Mouse (Mus musculus): Measurements from ENCODE around the gene Foxp3. TPM values are rescaled to one million over a fixed set of nuclear protein-coding genes. Genes with fewer than 3 reads are reported as not detected.

Foxp3 gene
- under 1 TPM; 0.20 to 0.40 TPM for total RNA-seq (2021)
- long read RNA-seq, experiment 1, result 0 reads
- long read RNA-seq, experiment 2, result 0 reads

GRCm38 (mm10) chrX:7573176-7574086, at the start of gene Foxp3:
TSS of gene Foxp3 (plus strand) at chrX:7573644.
- DNase-seq (ENCODE audit: low spot score in 2 of 2), result peak; percentile 12 to 19

DNA sequence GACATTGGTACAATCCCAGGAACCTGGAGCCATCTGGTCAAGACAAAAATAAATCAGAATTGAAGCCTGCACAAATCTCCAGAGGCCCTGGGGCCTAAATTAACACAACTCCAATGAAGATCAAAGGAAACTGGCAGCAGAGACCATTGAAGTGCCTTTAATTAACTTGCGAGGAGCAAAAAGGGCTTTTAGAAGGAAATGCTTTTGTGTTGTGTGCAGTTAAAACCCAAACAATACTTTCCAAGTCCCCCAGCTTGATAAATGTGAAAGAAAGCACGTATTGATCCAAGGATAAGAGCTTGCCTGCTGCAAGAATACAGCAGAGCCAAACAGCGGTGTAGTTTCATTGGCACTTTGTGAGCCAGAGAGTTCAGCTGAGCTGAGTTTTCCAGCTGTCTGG, 48.5 kb upstream of the Foxp3 start:
- DNase-seq (ENCODE audit: low spot score in 2 of 2), result no peak

GRCm38 (mm10) chrX:7553474-7553873, 20.0 kb upstream of the Foxp3 start:
- DNase-seq (ENCODE audit: low spot score in 2 of 2), result no peak

DNA sequence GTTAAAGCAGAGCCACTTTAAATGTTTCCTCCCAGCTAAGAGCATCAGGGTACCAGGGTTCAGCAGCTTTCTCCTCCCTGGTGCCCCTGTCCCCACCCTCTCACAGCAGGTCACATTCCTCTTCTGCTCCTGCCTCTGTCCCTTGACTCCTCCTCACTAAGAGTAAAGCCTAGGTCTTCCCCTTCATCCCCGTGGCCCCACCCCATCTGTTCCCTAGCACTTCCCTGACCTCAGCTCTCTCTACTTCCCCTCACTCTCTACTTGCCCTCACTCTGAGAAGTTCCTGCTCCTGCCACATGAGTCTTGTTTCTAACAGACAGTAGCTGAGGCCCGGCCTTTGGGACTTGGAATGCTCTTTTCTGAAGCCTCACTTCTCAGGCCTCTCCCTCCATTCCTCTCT, 10.4 kb upstream of the Foxp3 start:
- no peak for DNase-seq (ENCODE audit: low spot score in 2 of 2)

DNA sequence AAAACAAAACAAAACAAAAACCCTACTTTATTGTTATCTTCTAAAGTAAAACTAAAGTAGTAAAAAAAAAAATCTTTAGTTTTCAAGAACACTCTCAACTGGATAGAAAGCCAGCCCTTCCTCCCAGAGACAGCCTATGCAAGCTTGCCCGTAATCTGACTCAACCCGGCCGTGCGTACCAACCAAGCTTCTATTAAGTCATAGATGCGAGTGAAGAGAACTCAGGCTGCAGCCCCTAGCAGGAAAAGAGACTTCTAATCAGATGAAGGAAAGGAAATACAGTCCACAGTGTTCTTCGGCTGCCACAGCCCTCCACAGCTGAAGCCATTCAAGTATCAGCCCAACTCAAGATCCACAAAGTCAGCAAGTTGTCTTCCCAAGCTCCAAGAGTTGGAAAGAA, 7.1 kb upstream of the Foxp3 start:
- no peak for DNase-seq (ENCODE audit: low spot score in 2 of 2)

- no peak for DNase-seq (ENCODE audit: low spot score in 2 of 2)
These were observed 6.0 kb upstream of the Foxp3 start for GRCm38 (mm10) chrX:7567491-7567890.

GRCm38 (mm10) chrX:7570481-7571175, 2.8 kb upstream of the Foxp3 start:
- DNase-seq (ENCODE audit: low spot score in 2 of 2), result no peak

GRCm38 (mm10) chrX:7571565-7572136, 1.8 kb upstream of the Foxp3 start:
- DNase-seq (ENCODE audit: low spot score in 2 of 2), result no peak

- DNase-seq (ENCODE audit: low spot score in 2 of 2), result no peak
These were observed 978 bp upstream of the Foxp3 start for GRCm38 (mm10) chrX:7572466-7572865.

- peak; percentile 60 to 69 for DNase-seq (ENCODE audit: low spot score in 2 of 2)
These were observed 842 bp downstream of the Foxp3 start, which contains the start of gene Ppp1r3f for GRCm38 (mm10) chrX:7574087-7574884. TSS of gene Ppp1r3f (minus strand) at chrX:7574283.

DNA sequence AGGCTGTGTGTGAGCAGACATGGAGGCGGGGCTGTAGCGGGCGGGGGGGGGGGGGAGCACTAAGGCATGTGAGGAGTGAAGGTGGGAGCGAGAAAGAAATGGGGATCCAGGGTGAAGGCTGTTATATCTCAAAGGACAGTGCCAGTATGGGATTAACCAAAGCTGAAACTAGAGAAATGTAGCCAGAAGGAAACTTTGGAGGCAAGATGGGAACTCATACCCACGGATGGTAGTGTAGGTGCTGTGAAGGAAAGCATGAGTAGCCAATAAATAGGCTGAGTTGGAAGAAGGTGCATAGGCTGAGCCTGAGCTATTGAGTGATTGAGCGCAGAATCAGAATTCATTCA, 1.4 kb downstream of the Foxp3 start:
- DNase-seq (ENCODE audit: low spot score in 2 of 2), result no peak

GRCm38 (mm10) chrX:7581151-7581550, 7.7 kb downstream of the Foxp3 start:
- DNase-seq (ENCODE audit: low spot score in 2 of 2), result no peak

DNA sequence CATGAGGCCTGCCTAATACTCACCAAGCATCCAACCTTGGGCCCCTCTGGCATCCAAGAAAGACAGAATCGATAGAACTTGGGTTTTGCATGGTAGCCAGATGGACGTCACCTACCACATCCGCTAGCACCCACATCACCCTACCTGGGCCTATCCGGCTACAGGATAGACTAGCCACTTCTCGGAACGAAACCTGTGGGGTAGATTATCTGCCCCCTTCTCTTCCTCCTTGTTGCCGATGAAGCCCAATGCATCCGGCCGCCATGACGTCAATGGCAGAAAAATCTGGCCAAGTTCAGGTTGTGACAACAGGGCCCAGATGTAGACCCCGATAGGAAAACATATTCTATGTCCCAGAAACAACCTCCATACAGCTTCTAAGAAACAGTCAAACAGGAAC, 10.4 kb downstream of the Foxp3 start:
- DNase-seq (ENCODE audit: low spot score in 2 of 2), result no peak

- DNase-seq (ENCODE audit: low spot score in 2 of 2), result no peak
These were observed 12.9 kb downstream of the Foxp3 start for GRCm38 (mm10) chrX:7586356-7586755.

GRCm38 (mm10) chrX:7595371-7595770, 21.9 kb downstream of the Foxp3 start:
- no peak for DNase-seq (ENCODE audit: low spot score in 2 of 2)

DNA sequence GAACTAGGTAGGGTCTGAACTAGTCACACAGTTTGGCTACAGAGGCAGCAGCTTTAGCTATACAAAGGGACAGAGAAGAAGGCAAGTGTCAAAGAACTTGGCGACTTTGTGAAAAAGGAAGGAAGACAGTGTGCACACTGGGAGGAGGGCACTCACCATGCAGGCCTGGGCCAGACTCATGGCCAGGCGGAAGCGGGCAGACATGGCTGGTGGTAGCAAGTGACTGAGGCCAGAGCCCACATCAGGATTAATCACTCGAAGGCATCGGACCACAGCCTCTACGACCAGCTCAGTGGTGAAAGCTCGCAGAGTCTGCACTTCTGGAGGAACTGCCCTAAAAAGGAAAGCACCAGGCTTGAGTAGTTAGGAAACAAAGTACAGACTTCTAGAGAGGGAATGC, 30.6 kb downstream of the Foxp3 start:
- no peak for DNase-seq (ENCODE audit: low spot score in 2 of 2)

DNA sequence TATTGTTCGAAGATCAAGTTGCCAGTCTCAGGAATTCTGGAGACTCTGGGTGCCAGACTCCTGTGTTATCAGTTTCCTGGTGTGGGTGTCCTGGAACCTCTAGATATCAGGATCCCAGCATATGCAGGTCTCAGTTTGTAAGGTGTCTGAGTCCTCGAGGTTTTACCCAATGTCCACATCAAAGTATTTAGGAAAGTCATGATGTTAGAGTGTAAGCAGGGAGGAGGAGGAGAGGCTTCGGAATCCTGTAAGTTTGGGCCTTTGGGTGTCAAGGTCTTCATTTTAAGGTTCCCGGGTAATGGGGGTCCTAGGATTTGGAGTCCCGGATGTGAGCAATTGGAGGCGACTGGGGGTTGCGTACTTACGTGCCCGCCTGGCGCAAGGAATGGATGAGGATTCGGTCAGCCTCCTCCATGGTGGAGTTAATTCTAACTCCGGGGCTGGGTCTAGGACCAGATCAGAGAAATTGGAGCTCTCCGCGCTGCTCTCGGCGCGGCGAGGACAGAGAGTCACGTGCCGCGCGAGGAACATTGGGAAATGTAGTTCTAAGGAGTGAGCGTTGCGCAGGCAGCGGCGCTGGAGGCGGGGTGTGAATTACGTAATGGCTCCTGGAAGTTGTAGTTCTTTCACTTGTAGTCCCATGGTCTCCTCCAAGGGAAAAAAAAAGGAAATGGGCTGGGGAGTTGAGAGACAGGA, 31.6 kb downstream of the Foxp3 start, which contains the start of gene Ccdc22:
Gene Ccdc22 (minus strand): TSS at position 639 of the 696 bp plus-strand sequence.
- DNase-seq (ENCODE audit: low spot score in 2 of 2), result peak; percentile 24 to 38

DNA sequence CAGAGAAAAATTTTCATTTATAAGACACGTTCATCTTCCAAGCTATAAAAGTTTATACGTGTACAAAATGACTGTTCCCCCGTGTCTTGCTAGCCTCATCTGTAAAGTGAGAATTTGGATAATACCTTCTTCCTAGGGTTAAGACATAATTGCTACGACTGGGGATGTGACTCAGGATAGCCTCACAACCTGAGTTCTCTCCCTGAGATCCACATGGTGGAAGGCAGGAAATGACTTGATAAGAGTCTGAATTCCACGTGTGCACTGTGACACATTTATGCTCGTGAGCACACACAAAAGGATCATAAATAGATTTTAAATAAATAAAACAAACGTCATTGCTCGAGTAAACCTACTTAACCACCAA, 32.1 kb downstream of the Foxp3 start:
- DNase-seq (ENCODE audit: low spot score in 2 of 2), result no peak

DNA sequence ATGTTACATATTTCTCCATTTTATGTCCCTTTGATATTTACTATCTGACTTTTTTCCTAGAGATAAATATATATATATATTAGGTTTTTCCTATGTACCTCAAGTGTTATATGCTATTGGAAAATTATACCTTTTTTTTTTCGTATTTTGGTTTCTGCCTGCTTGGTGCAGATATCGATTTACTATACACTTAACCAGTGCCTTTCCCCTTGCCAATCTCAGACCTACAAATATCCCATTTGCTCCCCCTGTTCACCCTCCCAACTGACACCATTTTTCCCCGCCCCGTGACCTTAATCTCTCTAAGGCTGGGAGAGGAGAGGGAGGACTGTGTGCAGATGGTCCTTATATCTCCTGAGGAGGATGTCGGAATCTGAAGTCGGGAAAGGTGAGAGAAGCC, 33.3 kb downstream of the Foxp3 start, which contains the start of gene Cacna1f:
Gene Cacna1f (plus strand): TSS at position 301 of the 400 bp plus-strand sequence.
- DNase-seq (ENCODE audit: low spot score in 2 of 2), result no peak

- DNase-seq (ENCODE audit: low spot score in 2 of 2), result no peak
These were observed 36.6 kb downstream of the Foxp3 start for GRCm38 (mm10) chrX:7610035-7610434.

Data from adrenal gland, postnatal 4 days (tissue).